Mouse (Mus musculus) heart, embryonic 12.5 days (tissue): Measurements from ENCODE around the gene Ankrd63. TPM values are rescaled to one million over a fixed set of nuclear protein-coding genes. Genes with fewer than 3 reads are reported as not detected.

Experiments used
- ATAC-seq: fragments of 200-750 bp; cut with Nextera tagmentation; 2 replicates; pipeline ENCODE4 v1.8.0; 2017; ENCODE audit warnings: moderate TSS enrichment, moderate library complexity; ENCODE audit not compliant: insufficient number of reproducible peaks, low FRiP score
- H3K27ac ChIP-seq: fragments of 300-500 bp; sonication (generic); 2 replicates; pipeline ENCODE4 v1.5.1; 2016; ENCODE audit warnings: mild to moderate bottlenecking, moderate library complexity; ENCODE audit not compliant: poor library complexity, severe bottlenecking
- H3K27me3 ChIP-seq: fragments of 300-500 bp; sonication (generic); replicated peaks from 2 replicates; pipeline ENCODE4 v1.6.1; 2016; ENCODE audit warnings: mild to moderate bottlenecking, moderate library complexity
- H3K36me3 ChIP-seq: fragments of 300-500 bp; sonication (generic); 2 replicates; pipeline ENCODE4 v1.6.1; 2016; ENCODE audit warnings: mild to moderate bottlenecking, moderate library complexity
- H3K4me1 ChIP-seq: fragments of 300-500 bp; sonication (generic); replicated peaks from 2 replicates; pipeline ENCODE4 v1.6.1; 2016; ENCODE audit warnings: mild to moderate bottlenecking
- H3K4me2 ChIP-seq: fragments of 300-500 bp; sonication (generic); 2 replicates; pipeline ENCODE4 v1.6.1; 2016; ENCODE audit warnings: mild to moderate bottlenecking, moderate library complexity
- H3K4me3 ChIP-seq: fragments of 300-500 bp; sonication (generic); 2 replicates; pipeline ENCODE4 v1.5.1; 2016; ENCODE audit warnings: mild to moderate bottlenecking
- H3K9ac ChIP-seq: fragments of 300-500 bp; sonication (generic); 2 replicates; pipeline ENCODE4 v1.6.1; 2016; ENCODE audit warnings: mild to moderate bottlenecking, moderate library complexity
- H3K9me3 ChIP-seq: fragments of 300-500 bp; sonication (generic); replicated peaks from 2 replicates; pipeline ENCODE4 v1.6.1; 2016; ENCODE audit warnings: mild to moderate bottlenecking, moderate library complexity
- WGBS: fragments of 180-500 bp; shearing (Covaris S2); methylation state at CpG from one replicate; pipeline ENCODE4 v1.1.7; 2016; 5-methylcytosine and 5-hydroxymethylcytosine counted together
- polyA plus RNA-seq: library from polyadenylated mRNA; unstranded; fragments of >200 nt; fragmentation: Nextera tagmentation; extraction: Ambion mirVana; gene quantifications from 2 replicates; pipeline ENCODE4 v1.2.1, GENCODE M21; 2016

Ankrd63 gene
- polyA plus RNA-seq, 1 experiment from 2014 or later = 1.2 TPM

- Histone ChIP-seq H3K4me3 (no peak overlapping the region), H3K4me1 (peaks cover 4% of the 10 kb centered on the region), H3K9ac (no peak overlapping the region), H3K27ac (no peak overlapping the region), H3K27me3 (peaks cover 45% of the 10 kb centered on the region), H3K4me2 (no peak overlapping the region), H3K9me3 (no peaks in the 10 kb centered on the region), H3K36me3 (no peaks in the 10 kb centered on the region)
- no peak for ATAC-seq
- WGBS = 93% methylated on average over 3 of the region's 3 CpGs
Measured at GRCm38 (mm10) chr2:118687791-118688190, 16.0 kb downstream of the Ankrd63 start.

GRCm38 (mm10) chr2:118686693-118687092 lies 17.1 kb downstream of the Ankrd63 start:
- H3K27me3 ChIP-seq = peaks cover 35% of the 10 kb centered on the region
- WGBS = 64% methylated on average over 8 of the region's 8 CpGs

GRCm38 (mm10) chr2:118685088-118685487 lies 18.7 kb downstream of the Ankrd63 start:
- peaks cover 11% of the 10 kb centered on the region for H3K4me1 ChIP-seq
- peaks cover 32% of the 10 kb centered on the region for H3K27me3 ChIP-seq
- H3K27ac ChIP-seq = no peak overlapping the region
- no peak overlapping the region for H3K4me2 ChIP-seq
- H3K36me3 ChIP-seq = no peaks in the 10 kb centered on the region
- no peak for ATAC-seq
- no peak overlapping the region for H3K9ac ChIP-seq
- H3K4me3 ChIP-seq = no peak overlapping the region
- H3K9me3 ChIP-seq = no peaks in the 10 kb centered on the region
- 68% methylated on average over 4 of the region's 4 CpGs for WGBS

More at GRCm38 (mm10) chr2:118686693-118687092, 17.1 kb downstream of the Ankrd63 start:
- H3K4me3 ChIP-seq = no peak overlapping the region
- no peak overlapping the region for H3K4me2 ChIP-seq
- H3K9me3 ChIP-seq = no peaks in the 10 kb centered on the region
- no peak overlapping the region for H3K9ac ChIP-seq
- no peak overlapping the region for H3K27ac ChIP-seq
- H3K36me3 ChIP-seq = no peaks in the 10 kb centered on the region
- ATAC-seq = no peak
- H3K4me1 ChIP-seq = peaks cover 11% of the 10 kb centered on the region

- H3K4me1 ChIP-seq = peaks cover 14% of the 10 kb centered on the region
- no peak overlapping the region for H3K27ac ChIP-seq
- no peaks in the 10 kb centered on the region for H3K36me3 ChIP-seq
- no peaks in the 10 kb centered on the region for H3K9me3 ChIP-seq
- no peak overlapping the region for H3K4me2 ChIP-seq
- H3K4me3 ChIP-seq = no peak overlapping the region
- WGBS = 50% methylated on average over 8 of the region's 8 CpGs
- peak; percentile 33; the same call in 1 of the 2 replicates for ATAC-seq
- no peak overlapping the region for H3K9ac ChIP-seq
- H3K27me3 ChIP-seq = peaks cover 39% of the 10 kb centered on the region
Measured at GRCm38 (mm10) chr2:118682544-118683260, 21.1 kb downstream of the Ankrd63 start.

- Histone ChIP-seq H3K4me3 (no peak overlapping the region), H3K4me1 (peaks cover 24% of the 10 kb centered on the region), H3K27me3 (peaks cover 47% of the 10 kb centered on the region), H3K9me3 (no peaks in the 10 kb centered on the region), H3K9ac (no peak overlapping the region), H3K36me3 (no peaks in the 10 kb centered on the region), H3K4me2 (no peak overlapping the region), H3K27ac (no peak overlapping the region)
- WGBS = 89% methylated on average over 6 of the region's 6 CpGs
- ATAC-seq = no peak
Measured at GRCm38 (mm10) chr2:118680926-118681325, 22.8 kb downstream of the Ankrd63 start.

GRCm38 (mm10) chr2:118679577-118679976 lies 24.2 kb downstream of the Ankrd63 start:
- 58% methylated on average over 3 of the region's 3 CpGs for WGBS
- no peak overlapping the region for H3K9ac ChIP-seq
- H3K27ac ChIP-seq = no peak overlapping the region
- H3K27me3 ChIP-seq = peaks cover 59% of the 10 kb centered on the region
- ATAC-seq = no peak
- no peak overlapping the region for H3K4me3 ChIP-seq
- no peaks in the 10 kb centered on the region for H3K36me3 ChIP-seq
- H3K4me1 ChIP-seq = peaks cover 24% of the 10 kb centered on the region
- no peak overlapping the region for H3K4me2 ChIP-seq
- H3K9me3 ChIP-seq = no peaks in the 10 kb centered on the region

GRCm38 (mm10) chr2:118677817-118678216 lies 25.9 kb downstream of the Ankrd63 start:
- Histone ChIP-seq H3K4me1 (peaks cover 20% of the 10 kb centered on the region), H3K9me3 (no peaks in the 10 kb centered on the region), H3K4me2 (peak overlapping the region; percentile 98), H3K36me3 (no peaks in the 10 kb centered on the region), H3K9ac (peak overlapping the region; percentile 80), H3K27ac (no peak overlapping the region), H3K4me3 (peak overlapping the region; percentile 60), H3K27me3 (peaks cover 76% of the 10 kb centered on the region)
- 11% methylated on average over 4 of the region's 4 CpGs for WGBS
- no peak for ATAC-seq

GRCm38 (mm10) chr2:118676839-118677741 lies 26.7 kb downstream of the Ankrd63 start:
- Histone ChIP-seq H3K9ac (peak overlapping the region; percentile 80), H3K36me3 (no peaks in the 10 kb centered on the region), H3K9me3 (no peaks in the 10 kb centered on the region), H3K4me3 (peak overlapping the region; percentile 60), H3K27ac (no peak overlapping the region), H3K4me1 (peaks cover 13% of the 10 kb centered on the region), H3K27me3 (peaks cover 83% of the 10 kb centered on the region), H3K4me2 (peak overlapping the region; percentile 98)
- ATAC-seq = peak; percentile 39; the same call in 1 of the 2 replicates
- WGBS = under 1% methylated on average over 86 of the region's 89 CpGs

- no peak overlapping the region for H3K27ac ChIP-seq
- H3K36me3 ChIP-seq = no peaks in the 10 kb centered on the region
- no peaks in the 10 kb centered on the region for H3K9me3 ChIP-seq
- WGBS = 10% methylated on average over 7 of the region's 7 CpGs
- no peak overlapping the region for H3K9ac ChIP-seq
- H3K4me3 ChIP-seq = no peak overlapping the region
- no peak for ATAC-seq
- no peak overlapping the region for H3K4me2 ChIP-seq
- peaks cover 23% of the 10 kb centered on the region for H3K4me1 ChIP-seq
- H3K27me3 ChIP-seq = peaks cover 80% of the 10 kb centered on the region
Measured at GRCm38 (mm10) chr2:118674500-118674899, 29.3 kb downstream of the Ankrd63 start.

- no peaks in the 10 kb centered on the region for H3K9me3 ChIP-seq
- H3K36me3 ChIP-seq = no peaks in the 10 kb centered on the region
- no peak overlapping the region for H3K4me3 ChIP-seq
- no peak overlapping the region for H3K4me2 ChIP-seq
- H3K4me1 ChIP-seq = peaks cover 28% of the 10 kb centered on the region
- ATAC-seq = no peak
- no peak overlapping the region for H3K27ac ChIP-seq
- WGBS = 26% methylated on average over 15 of the region's 15 CpGs
- H3K27me3 ChIP-seq = peaks cover 74% of the 10 kb centered on the region
- H3K9ac ChIP-seq = no peak overlapping the region
Measured at GRCm38 (mm10) chr2:118673686-118674465, 29.9 kb downstream of the Ankrd63 start.
